Comparison of ENCODE assay signal across 10 mouse cellular contexts in the genomic region with DNA sequence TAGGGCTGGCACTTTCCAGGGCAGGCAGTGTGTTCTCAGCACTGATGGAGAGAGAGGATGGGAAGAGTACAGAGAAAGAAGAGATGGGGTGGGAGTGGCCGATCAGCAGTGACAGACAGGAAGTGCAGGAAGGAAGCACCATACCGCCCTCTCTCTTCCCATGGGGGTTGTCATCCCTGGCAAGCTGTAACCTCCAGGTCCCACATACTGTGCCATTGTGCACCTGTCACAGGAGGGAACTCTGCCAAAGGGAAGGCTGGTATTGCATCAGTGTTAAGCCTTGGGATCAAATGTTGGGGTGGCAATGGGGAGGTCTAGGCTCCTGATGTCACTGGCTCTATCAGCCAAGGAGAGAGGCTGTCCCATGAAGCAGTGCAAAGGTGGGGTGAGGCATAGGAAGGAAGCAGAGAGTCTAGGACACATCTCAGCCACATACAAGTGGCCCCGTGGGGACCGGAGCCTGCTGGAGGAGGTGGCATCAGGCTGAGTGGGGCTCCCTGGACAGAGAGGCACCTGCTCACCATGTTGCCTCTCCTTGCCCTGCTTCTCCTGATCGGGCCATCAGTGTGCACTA. TPM values are rescaled to one million over a fixed set of nuclear protein-coding genes. Genes with fewer than 3 reads are reported as not detected.
DNase-seq lines count a peak whose midpoint lies in the region; ATAC-seq and TF ChIP-seq lines count a peak whose summit lies in the region.
"Had no signal": no experiment of that assay in that cellular context is flagged by ENCODE, and none has a peak within 500 bp of the region (broad histone marks: within the 10 kb centered on the region; RNA-seq: fewer than 3 reads in every experiment).

A gene (plus strand): TSS at position 352 of the 574 bp plus-strand sequence.

- H3K9ac ChIP-seq in liver, embryonic 15.5 days = no peak within 1 kb of the TSS
- H3K9ac ChIP-seq in midbrain, embryonic 15.5 days = no peak within 1 kb of the TSS
- H3K9ac ChIP-seq in neural tube, embryonic 15.5 days (replicated peaks) = no peak within 1 kb of the TSS

- H3K27me3 ChIP-seq in liver, embryonic 15.5 days = peaks cover 58% of the 10 kb centered on the region
- H3K27me3 ChIP-seq in cerebellum, adult 2 months (ENCODE audit: control insufficient read depth, insufficient read depth, low read length) = no peaks in the 10 kb centered on the region
- 0 out of 2 replicates have a peak, but pooled peaks cover 2% of the 10 kb centered on the region for H3K27me3 ChIP-seq in midbrain, embryonic 15.5 days (replicated peaks)
- H3K27me3 ChIP-seq in neural tube, embryonic 15.5 days (replicated peaks) = no peaks in the 10 kb centered on the region

- no peaks in the 10 kb centered on the region for H3K9me3 ChIP-seq in liver, embryonic 15.5 days (replicated peaks)
- H3K9me3 ChIP-seq in midbrain, embryonic 15.5 days = no peaks in the 10 kb centered on the region
- no peaks in the 10 kb centered on the region for H3K9me3 ChIP-seq in neural tube, embryonic 15.5 days (replicated peaks)

- no peak for TF ChIP-seq CTCF in cerebellum, adult 2 months (IDR thresholded peaks at IDR 0.05; ENCODE audit: borderline replicate concordance, insufficient read depth, low read depth, low read length)

- no peak within 1 kb of the TSS for H3K4me3 ChIP-seq in liver, embryonic 15.5 days (replicated peaks)
- H3K4me3 ChIP-seq in cerebellum, adult 2 months (replicated peaks; ENCODE audit: insufficient read depth, low read depth, low read length) = no peak within 1 kb of the TSS
- H3K4me3 ChIP-seq in midbrain, embryonic 15.5 days = no peak within 1 kb of the TSS
- H3K4me3 ChIP-seq in neural tube, embryonic 15.5 days (replicated peaks) = no peak within 1 kb of the TSS

- H3K36me3 ChIP-seq in liver, embryonic 15.5 days (replicated peaks) = peaks cover 12% of the 10 kb centered on the region; the same call in 1 of the 2 replicates
- H3K36me3 ChIP-seq in midbrain, embryonic 15.5 days (replicated peaks) = no peaks in the 10 kb centered on the region
- no peaks in the 10 kb centered on the region for H3K36me3 ChIP-seq in neural tube, embryonic 15.5 days

- no peak for DNase-seq in liver
- peak; percentile 27 to 49 for DNase-seq in cerebellum, adult 2 months
- DNase-seq in naive thymus-derived CD4-positive, alpha-beta T cell, adult 2 months (ENCODE audit: low read depth) = peak; percentile 38
- DNase-seq: gastrocnemius, postnatal 14 days; heart, postnatal 10 days had no signal

- no peak within 1 kb of the TSS for H3K27ac ChIP-seq in liver, embryonic 15.5 days (replicated peaks)
- H3K27ac ChIP-seq in cerebellum, adult 2 months (ENCODE audit: insufficient read depth, low read length) = no peak within 1 kb of the TSS
- no peak within 1 kb of the TSS for H3K27ac ChIP-seq in midbrain, embryonic 15.5 days
- H3K27ac ChIP-seq in neural tube, embryonic 15.5 days (replicated peaks) = no peak within 1 kb of the TSS

- H3K4me2 ChIP-seq in liver, embryonic 15.5 days = 0 out of 2 replicates have a peak within 1 kb of the TSS, but pooled peaks have one; percentile 94
- no peak within 1 kb of the TSS for H3K4me2 ChIP-seq in midbrain, embryonic 15.5 days
- no peak within 1 kb of the TSS for H3K4me2 ChIP-seq in neural tube, embryonic 15.5 days

- 19% methylated on average over 5 of the region's 5 CpGs for WGBS in liver, embryonic 15.5 days (ENCODE audit: insufficient replicate concordance)
- 30% methylated on average over 5 of the region's 5 CpGs for WGBS in cerebellum, adult 2 months
- WGBS in midbrain, embryonic 15.5 days = 75% methylated on average over 5 of the region's 5 CpGs
- WGBS in neural tube, embryonic 15.5 days = 76% methylated on average over 5 of the region's 5 CpGs

- ATAC-seq in liver, embryonic 15.5 days (ENCODE audit: insufficient read depth) = no peak
- peak; percentile 27 for ATAC-seq in CD4-positive, CD25-positive, alpha-beta regulatory T cell, adult 4 months
- ATAC-seq in midbrain, embryonic 15.5 days (replicated peaks) = no peak
- no peak for ATAC-seq in neural tube, embryonic 15.5 days (ENCODE audit: low FRiP score)

- peaks cover 31% of the 10 kb centered on the region for H3K4me1 ChIP-seq in liver, embryonic 15.5 days (replicated peaks)
- H3K4me1 ChIP-seq in cerebellum, adult 2 months (ENCODE audit: control insufficient read depth, insufficient read depth, low read length) = peaks cover 4% of the 10 kb centered on the region; the same call in 1 of the 2 replicates
- H3K4me1 ChIP-seq in midbrain, embryonic 15.5 days = peaks cover 15% of the 10 kb centered on the region
- H3K4me1 ChIP-seq in neural tube, embryonic 15.5 days = peaks cover 24% of the 10 kb centered on the region; the same call in 1 of the 2 replicates

- TF ChIP-seq POLR2A in cerebellum, adult 2 months (IDR thresholded peaks at IDR 0.05; ENCODE audit: borderline replicate concordance, insufficient read depth, low read length) = no peak

RNA-seq across cellular contexts. Expression of the gene that starts here (rescaled TPM):
- not detected in 2 replicates for polyA plus RNA-seq in liver, embryonic 15.5 days (2015; fragmentation: Nextera tagmentation; extraction: Ambion mirVana)
- polyA plus RNA-seq in CD4-positive, CD25-positive, alpha-beta regulatory T cell, adult 4 months (2017; shearing (Covaris generic)) = not detected
- polyA plus RNA-seq in cerebellum, adult 2 months (2012; rRNA removed) = 0.26 and 0.55 TPM in 2 replicates
- polyA plus RNA-seq in midbrain, embryonic 15.5 days (2015; fragmentation: Nextera tagmentation; extraction: Ambion mirVana) = not detected in 2 replicates
- 0.20 TPM in 1 of 2 replicates, not detected in the other for polyA plus RNA-seq in neural tube, embryonic 15.5 days (2015; fragmentation: Nextera tagmentation; extraction: Ambion mirVana)
- polyA plus RNA-seq: lung, embryonic 16.5 days had no signal

Comparison
In these comparisons a context has a peak if more than half of its experiments do, and no peak if none do; other contexts are left out.
1. Peak in ATAC-seq in CD4-positive, CD25-positive, alpha-beta regulatory T cell, adult 4 months; RNA of the gene not detected or under 1 TPM.
2. Peak in DNase-seq in cerebellum, adult 2 months; RNA of the gene not detected or under 1 TPM.